8 mouse cellular contexts compared by ENCODE assay signal in the genomic region with DNA sequence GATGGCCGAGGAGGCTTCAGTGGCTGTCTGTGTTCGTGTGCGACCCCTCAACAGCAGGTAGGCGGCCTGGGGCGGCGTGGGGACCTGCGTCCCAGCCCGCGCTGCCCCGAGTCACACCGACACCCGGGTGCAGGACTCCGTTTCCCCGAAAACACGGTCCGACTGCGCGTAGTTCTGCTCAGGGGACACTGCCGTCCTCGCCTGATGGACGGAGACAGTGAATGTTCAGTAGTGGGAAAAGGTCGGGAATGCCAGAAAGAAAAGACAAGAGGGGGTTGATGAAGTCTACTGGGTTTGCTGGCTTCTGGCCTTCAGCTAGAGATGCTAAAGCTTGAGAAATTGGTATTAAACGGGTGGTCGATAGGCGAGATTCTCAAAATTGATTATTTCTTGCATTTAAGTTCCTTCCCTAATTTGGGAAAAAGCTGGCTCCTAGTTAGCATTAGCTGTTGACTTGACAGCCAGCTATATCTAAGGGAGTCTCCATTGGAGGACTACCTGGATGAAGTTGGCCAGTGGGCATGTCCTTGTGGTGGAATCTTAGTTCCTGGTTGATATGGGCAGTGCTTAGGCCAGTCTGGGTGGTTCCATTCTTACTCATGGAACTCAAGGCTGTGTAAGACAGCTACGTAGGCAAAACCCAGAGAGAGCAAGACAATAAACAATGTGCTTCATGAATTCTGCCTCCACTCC. TPM values are rescaled to one million over a fixed set of nuclear protein-coding genes. Genes with fewer than 3 reads are reported as not detected.
DNase-seq lines count a peak whose midpoint lies in the region; ATAC-seq and TF ChIP-seq lines count a peak whose summit lies in the region.

No protein-coding gene starts in this region.

- no peaks in the 10 kb centered on the region for H3K27me3 ChIP-seq in heart, postnatal 0 days (ENCODE audit: control insufficient read depth, insufficient read depth, low read length)
- no peaks in the 10 kb centered on the region for H3K27me3 ChIP-seq in MEL (ENCODE audit: control insufficient read depth in 1 of 2, insufficient read depth in 2 of 2, low read length in 2 of 2)
- H3K27me3 ChIP-seq in forebrain, embryonic 13.5 days: no peaks in the 10 kb centered on the region
- no peaks in the 10 kb centered on the region for H3K27me3 ChIP-seq in liver, embryonic 15.5 days

- peaks cover 9% of the 10 kb centered on the region for H3K4me1 ChIP-seq in heart, postnatal 0 days (ENCODE audit: control insufficient read depth, insufficient read depth)
- peaks cover 2 to 6% of the 10 kb centered on the region in 2 experiments; a peak in 2 of 4 replicates for H3K4me1 ChIP-seq in MEL (ENCODE audit: control insufficient read depth in 1 of 2, insufficient read depth in 2 of 2, low read length in 2 of 2)
- H3K4me1 ChIP-seq in forebrain, embryonic 13.5 days: peaks cover 20% of the 10 kb centered on the region
- peaks cover 15% of the 10 kb centered on the region for H3K4me1 ChIP-seq in liver, embryonic 15.5 days (replicated peaks)

- peak; percentile 34; the same call in 1 of the 2 replicates for ATAC-seq in heart, postnatal 0 days (ENCODE audit: insufficient read depth, low read depth)
- ATAC-seq in forebrain, embryonic 13.5 days: peak; percentile 12; the same call in 1 of the 2 replicates
- ATAC-seq in liver, embryonic 15.5 days (ENCODE audit: insufficient read depth): peak; percentile 76

- DNase-seq in heart, postnatal 0 days (ENCODE audit: low spot score): no peak
- DNase-seq in heart, postnatal 36 days: no peak
- DNase-seq in MEL (ENCODE audit: low read depth, low spot score): peak; percentile 63
- DNase-seq in left cerebral cortex, postnatal 14 days (ENCODE audit: low spot score in 2 of 2): no peak
- DNase-seq in urinary bladder, adult 18-20 months (ENCODE audit: low spot score in 2 of 2): no peak
- DNase-seq in cerebellum, postnatal 25 days: no peak

- TF ChIP-seq EP300 in heart, postnatal 0 days (IDR thresholded peaks at IDR 0.05; ENCODE audit: low read depth): no peak
- TF ChIP-seq EP300 in MEL (IDR thresholded peaks at IDR 0.05; ENCODE audit: low read depth in 1 of 2, low read length in 2 of 2): 0 out of 4 replicates have a peak, but pooled peaks of 1 of the 2 experiments have one; percentile 19

- peak overlapping the region; percentile 65 for H3K4me3 ChIP-seq in heart, postnatal 0 days (ENCODE audit: low read depth, low read length)
- peak overlapping the region; percentile 92 to 98 for H3K4me3 ChIP-seq in MEL (ENCODE audit: control insufficient read depth in 1 of 2, insufficient read depth in 1 of 2, low read depth in 2 of 2, low read length in 2 of 2)
- peak overlapping the region; percentile 73 for H3K4me3 ChIP-seq in forebrain, embryonic 13.5 days
- peak overlapping the region; percentile 96 for H3K4me3 ChIP-seq in liver, embryonic 15.5 days (replicated peaks)

- no peak for TF ChIP-seq CTCF in heart, postnatal 0 days (IDR thresholded peaks at IDR 0.05; ENCODE audit: low read depth)
- no peak for TF ChIP-seq CTCF in MEL (IDR thresholded peaks at IDR 0.05 in 2 of 3, conservative IDR thresholded peaks at IDR 0.05 in 1 of 3; ENCODE audit: control insufficient read depth in 1 of 3, insufficient read depth in 1 of 3, low read depth in 2 of 3, low read length in 3 of 3, poor library complexity in 1 of 3, severe bottlenecking in 1 of 3)

- H3K79me2 ChIP-seq in MEL (ENCODE audit: control insufficient read depth, insufficient read depth, low read length, poor library complexity): peaks cover 18% of the 10 kb centered on the region

- peak in 1 of 2 experiments; percentile 59; a peak in 1 of 4 replicates for TF ChIP-seq POLR2A in MEL (IDR thresholded peaks at IDR 0.05; ENCODE audit: control insufficient read depth in 1 of 2, insufficient read depth in 1 of 2, low read depth in 1 of 2, low read length in 2 of 2, poor library complexity in 1 of 2)

- peak overlapping the region; percentile 67 for H3K4me2 ChIP-seq in heart, postnatal 0 days (ENCODE audit: low read depth, low read length)
- H3K4me2 ChIP-seq in forebrain, embryonic 13.5 days: peak overlapping the region; percentile 66
- peak overlapping the region; percentile 76 for H3K4me2 ChIP-seq in liver, embryonic 15.5 days

- H3K9me3 ChIP-seq in heart, postnatal 0 days (replicated peaks; ENCODE audit: control insufficient read depth, low read length): no peaks in the 10 kb centered on the region
- no peaks in the 10 kb centered on the region for H3K9me3 ChIP-seq in MEL (replicated peaks; ENCODE audit: insufficient read depth, low read length)
- no peaks in the 10 kb centered on the region for H3K9me3 ChIP-seq in forebrain, embryonic 13.5 days (replicated peaks)
- H3K9me3 ChIP-seq in liver, embryonic 15.5 days (replicated peaks): no peaks in the 10 kb centered on the region

- H3K36me3 ChIP-seq in heart, postnatal 0 days (replicated peaks; ENCODE audit: control insufficient read depth, insufficient read depth, low read length): peaks cover 22% of the 10 kb centered on the region
- peaks cover 5 to 14% of the 10 kb centered on the region in 2 experiments for H3K36me3 ChIP-seq in MEL (ENCODE audit: control insufficient read depth in 1 of 2, insufficient read depth in 2 of 2, low read length in 2 of 2)
- peaks cover 18% of the 10 kb centered on the region for H3K36me3 ChIP-seq in forebrain, embryonic 13.5 days (ENCODE audit: poor library complexity, severe bottlenecking)
- peaks cover 33% of the 10 kb centered on the region for H3K36me3 ChIP-seq in liver, embryonic 15.5 days (replicated peaks)

- intact Hi-C loops in heart, postnatal 36 days (cut with DNase I): loop anchor here (10.0 kb wide), 3 partner anchors 222 to 1898 kb away; a partner anchor contains a TSS
- intact Hi-C loops in left cerebral cortex, postnatal 14 days (cut with DNase I): no loop called here

- H3K27ac ChIP-seq in heart, postnatal 0 days (ENCODE audit: low read depth): no peak overlapping the region
- peak overlapping the region; percentile 26 for H3K27ac ChIP-seq in MEL (ENCODE audit: control insufficient read depth, low read depth, low read length)
- H3K27ac ChIP-seq in forebrain, embryonic 13.5 days: no peak overlapping the region
- peak overlapping the region; percentile 81 for H3K27ac ChIP-seq in liver, embryonic 15.5 days (replicated peaks)

- TF ChIP-seq RAD21 in MEL (IDR thresholded peaks at IDR 0.05; ENCODE audit: low read depth, low read length): no peak

- H3K9ac ChIP-seq in heart, postnatal 0 days (replicated peaks; ENCODE audit: low read depth, low read length): peak overlapping the region; percentile 43
- H3K9ac ChIP-seq in MEL (ENCODE audit: control insufficient read depth, low read depth, low read length, poor library complexity, severe bottlenecking): peak overlapping the region; percentile 84
- H3K9ac ChIP-seq in forebrain, embryonic 13.5 days: peak overlapping the region; percentile 71
- H3K9ac ChIP-seq in liver, embryonic 15.5 days: peak overlapping the region; percentile 86

- WGBS in heart, postnatal 0 days: under 1% methylated on average over 26 of the region's 26 CpGs
- under 1% methylated on average over 26 of the region's 26 CpGs for WGBS in forebrain, embryonic 13.5 days
- whole genome bisulfite sequencing in liver, embryonic 15.5 days (ENCODE audit: insufficient replicate concordance): under 1% methylated on average over 26 of the region's 26 CpGs

TF ChIP-seq in MEL, 35 proteins besides CTCF, POLR2A, EP300 and RAD21:
- peak; percentile 75; the same call in 1 of the 2 replicates for TF ChIP-seq NELFE (IDR thresholded peaks at IDR 0.05; ENCODE audit: low read depth, low read length)
- TF ChIP-seq MAX (IDR thresholded peaks at IDR 0.05; ENCODE audit: low read length): no peak
- TF ChIP-seq GATA1 (IDR thresholded peaks at IDR 0.05; ENCODE audit: low read depth, low read length): no peak
- TF ChIP-seq USF1 (IDR thresholded peaks at IDR 0.05; ENCODE audit: low read depth, low read length): no peak
- no peak for TF ChIP-seq SIN3A (IDR thresholded peaks at IDR 0.05; ENCODE audit: low read length)
- no peak for TF ChIP-seq HCFC1 (IDR thresholded peaks at IDR 0.05; ENCODE audit: low read depth, low read length)
- no peak for TF ChIP-seq NRF1 (IDR thresholded peaks at IDR 0.05; ENCODE audit: insufficient read depth, low read depth, low read length, poor library complexity, severe bottlenecking)
- TF ChIP-seq ELF1 (IDR thresholded peaks at IDR 0.05; ENCODE audit: low read depth, low read length): no peak

RNA-seq across cellular contexts. Expression of a gene that starts 0.5 kb away (rescaled TPM):
- 2.4 and 6.0 TPM in 2 replicates for total RNA-seq in heart, postnatal 0 days (2014; rRNA removed; ENCODE audit: low replicate concordance)
- 4.9 and 5.5 TPM in 2 replicates for polyA plus RNA-seq in heart, postnatal 0 days (2015; fragmentation: Nextera tagmentation; extraction: Ambion mirVana)
- total RNA-seq in heart, postnatal 36 days (2021): under 1 TPM; 0.76 to 0.94 TPM
- total RNA-seq in MEL (2012; rRNA removed): 19.5 and 21.9 TPM in 2 replicates
- polyA plus RNA-seq in MEL (2012; ENCODE audit: insufficient read depth in 1 of 2, insufficient read length in 2 of 2, low read depth in 1 of 2, low replicate concordance in 2 of 2, missing spikeins in 1 of 2): 100 to 1,000 TPM in 1 of 2 experiments, 10 to 100 TPM in 1; 26.4 to 119 TPM
- 30.0 and 31.8 TPM in 2 replicates for polyA plus RNA-seq in forebrain, embryonic 13.5 days (2015; fragmentation: Nextera tagmentation; extraction: Ambion mirVana)
- polyA plus RNA-seq in liver, embryonic 15.5 days (2015; fragmentation: Nextera tagmentation; extraction: Ambion mirVana): 16.7 and 18.1 TPM in 2 replicates
- 1 to 10 TPM; 1.7 to 2.4 TPM for total RNA-seq in left cerebral cortex, postnatal 14 days (2021)

Comparison
In these comparisons a context has a peak if more than half of its experiments do, and no peak if none do; other contexts are left out.
1. ATAC-seq: peak in every context shown above with its lines; median percentile 76 in liver, embryonic 15.5 days; 34 in heart, postnatal 0 days; 12 in forebrain, embryonic 13.5 days.
2. H3K27ac ChIP-seq: peak in MEL (single experiment) and liver, embryonic 15.5 days (single experiment); none in heart, postnatal 0 days (single experiment) and forebrain, embryonic 13.5 days (single experiment).
3. Peak in every context shown above with its lines, with median percentiles within 50 percentile points of each other: H3K4me2 ChIP-seq, H3K4me3 ChIP-seq and H3K9ac ChIP-seq.